Mouse (Mus musculus): ENCODE measurements around the gene Shq1. TPM values are rescaled to one million over a fixed set of nuclear protein-coding genes. Genes with fewer than 3 reads are reported as not detected.

The Shq1 gene
- total RNA-seq, 2 experiments from 2014 or later: 1.5 to 2.3 TPM

- DNase-seq (ENCODE audit: low spot score): no peak
These were observed 2.1 kb downstream of the Shq1 start for GRCm38 (mm10) chr6:100668858-100669257.

- no peak for DNase-seq (ENCODE audit: low spot score)
These were observed 3.3 kb downstream of the Shq1 start for GRCm38 (mm10) chr6:100667644-100668043.

- DNase-seq (ENCODE audit: low spot score): no peak
These were observed 8.7 kb downstream of the Shq1 start for GRCm38 (mm10) chr6:100662224-100662623.

- peak; percentile 53 for DNase-seq (ENCODE audit: low spot score)
These were observed 10.6 kb downstream of the Shq1 start for GRCm38 (mm10) chr6:100660395-100660794.

- DNase-seq (ENCODE audit: low spot score): no peak
These were observed 18.4 kb downstream of the Shq1 start for GRCm38 (mm10) chr6:100652535-100652934.

- DNase-seq (ENCODE audit: low spot score): no peak
These were observed 23.8 kb downstream of the Shq1 start for GRCm38 (mm10) chr6:100647196-100647595.

- peak; percentile 46 for DNase-seq (ENCODE audit: low spot score)
These were observed 25.3 kb downstream of the Shq1 start for GRCm38 (mm10) chr6:100645469-100646201.

GRCm38 (mm10) chr6:100644631-100645030 is 26.3 kb downstream of the Shq1 start:
- DNase-seq (ENCODE audit: low spot score): no peak

GRCm38 (mm10) chr6:100642786-100643185 is 28.2 kb downstream of the Shq1 start:
- DNase-seq (ENCODE audit: low spot score): no peak

- DNase-seq (ENCODE audit: low spot score): no peak
These were observed 30.4 kb downstream of the Shq1 start for GRCm38 (mm10) chr6:100640591-100640990.

- DNase-seq (ENCODE audit: low spot score): no peak
These were observed 41.9 kb downstream of the Shq1 start for GRCm38 (mm10) chr6:100629086-100629485.

GRCm38 (mm10) chr6:100628223-100628622 is 42.7 kb downstream of the Shq1 start:
- no peak for DNase-seq (ENCODE audit: low spot score)

- DNase-seq (ENCODE audit: low spot score): no peak
These were observed 47.0 kb downstream of the Shq1 start for GRCm38 (mm10) chr6:100623922-100624321.

- DNase-seq (ENCODE audit: low spot score): no peak
These were observed 48.0 kb downstream of the Shq1 start for GRCm38 (mm10) chr6:100622861-100623507.

- DNase-seq (ENCODE audit: low spot score): peak; percentile 30
These were observed 50.5 kb downstream of the Shq1 start for GRCm38 (mm10) chr6:100620411-100620810.

- no peak for DNase-seq (ENCODE audit: low spot score)
These were observed 51.6 kb downstream of the Shq1 start for GRCm38 (mm10) chr6:100619309-100619708.

- no peak for DNase-seq (ENCODE audit: low spot score)
These were observed 54.8 kb downstream of the Shq1 start for GRCm38 (mm10) chr6:100616133-100616532.

GRCm38 (mm10) chr6:100613593-100614267 is 57.2 kb downstream of the Shq1 start:
- no peak for DNase-seq (ENCODE audit: low spot score)

GRCm38 (mm10) chr6:100610897-100611575 is 59.9 kb downstream of the Shq1 start:
- no peak for DNase-seq (ENCODE audit: low spot score)

- DNase-seq (ENCODE audit: low spot score): no peak
These were observed 60.8 kb downstream of the Shq1 start for GRCm38 (mm10) chr6:100610182-100610581.

- DNase-seq (ENCODE audit: low spot score): no peak
These were observed 61.7 kb downstream of the Shq1 start for GRCm38 (mm10) chr6:100609256-100609655.

- DNase-seq (ENCODE audit: low spot score): peak; percentile 15
These were observed 62.5 kb downstream of the Shq1 start for GRCm38 (mm10) chr6:100608429-100608828.

All from gastrocnemius, adult 18-20 months (tissue).